In genomic region chr4:134284942-134285341, GRCm38 (mm10) we compare ENCODE assay signal across 22 mouse cellular contexts. TPM values are rescaled to one million over a fixed set of nuclear protein-coding genes. Genes with fewer than 3 reads are reported as not detected.
DNase-seq lines count a peak whose midpoint lies in the region; ATAC-seq and TF ChIP-seq lines count a peak whose summit lies in the region.
"Had no signal": no experiment of that assay in that cellular context is flagged by ENCODE, and none has a peak within 500 bp of the region (broad histone marks: within the 10 kb centered on the region; RNA-seq: fewer than 3 reads in every experiment).

No protein-coding gene starts in this region.

- no peak for TF ChIP-seq EP300 in CH12.LX (IDR thresholded peaks at IDR 0.05; ENCODE audit: low read length)

- dilution Hi-C loops in CH12.LX (cut with MboI; ENCODE audit: extremely low pct_ligation_motif_present, extremely low pct_unique_long_range_greater_than_20kb, low sequenced_read_pairs), result no loop called here

- no peak for ATAC-seq in heart, embryonic 11.5 days (replicated peaks; ENCODE audit: insufficient number of reproducible peaks, low FRiP score, low TSS enrichment)
- ATAC-seq in erythroblast, adult 5-6 weeks (replicated peaks; ENCODE audit: low FRiP score, poor library complexity, severe bottlenecking), result peak; percentile 49
- no peak for ATAC-seq in liver, embryonic 16.5 days (ENCODE audit: low read depth)

- no peak overlapping the region for H3K27ac ChIP-seq in heart, embryonic 11.5 days (ENCODE audit: low read depth, low read length)
- no peak overlapping the region for H3K27ac ChIP-seq in CH12.LX (ENCODE audit: insufficient read depth, low read depth)
- peak overlapping the region; percentile 65 for H3K27ac ChIP-seq in liver, embryonic 16.5 days (ENCODE audit: low read length)
- no peak overlapping the region for H3K27ac ChIP-seq in thymus, adult 2 months (ENCODE audit: control insufficient read depth, insufficient read depth, low read length)
- H3K27ac ChIP-seq in midbrain, embryonic 10.5 days (replicated peaks), result no peak overlapping the region
- H3K27ac ChIP-seq: limb, embryonic 15.5 days had no signal

- in situ Hi-C loops in CH12.LX (cut with MboI; ENCODE audit: low pct_ligation_motif_present, low pct_unique_long_range_greater_than_20kb, low sequenced_read_pairs), result loop anchor here (5.0 kb wide), 1 partner anchor 38 kb away; the partner anchor contains the start of genes Gm30191 and Zfp593

- peaks cover 18% of the 10 kb centered on the region for H3K79me2 ChIP-seq in CH12.LX (replicated peaks; ENCODE audit: control insufficient read depth, extremely low read depth, insufficient read depth, poor library complexity, severe bottlenecking)

- H3K4me2 ChIP-seq in heart, embryonic 11.5 days, result peak overlapping the region; percentile 72
- no peak overlapping the region for H3K4me2 ChIP-seq in CH12.LX (ENCODE audit: insufficient read depth, low read depth, poor library complexity, severe bottlenecking)
- H3K4me2 ChIP-seq in liver, embryonic 16.5 days (ENCODE audit: low read depth, low read length), result peak overlapping the region; percentile 62
- H3K4me2 ChIP-seq: limb, embryonic 15.5 days had no signal

- TF ChIP-seq CTCF in CH12.LX (conservative IDR thresholded peaks at IDR 0.05 in 1 of 2, IDR thresholded peaks at IDR 0.05 in 1 of 2; ENCODE audit: low read depth in 2 of 2, low read length in 2 of 2), result no peak
- no peak for TF ChIP-seq CTCF in thymus, adult 2 months (IDR thresholded peaks at IDR 0.05; ENCODE audit: borderline replicate concordance, control insufficient read depth, extremely low read depth, insufficient read depth, low read length, poor library complexity)

- H3K9ac ChIP-seq in heart, embryonic 11.5 days (ENCODE audit: low read depth, low read length), result no peak overlapping the region
- H3K9ac ChIP-seq in CH12.LX (ENCODE audit: insufficient read depth, low read depth), result peak overlapping the region; percentile 5; the same call in 1 of the 2 replicates
- peak overlapping the region; percentile 98 for H3K9ac ChIP-seq in liver, embryonic 16.5 days (ENCODE audit: low read depth, low read length)
- H3K9ac ChIP-seq: limb, embryonic 15.5 days had no signal

- no peaks in the 10 kb centered on the region for H3K9me3 ChIP-seq in heart, embryonic 11.5 days (replicated peaks; ENCODE audit: control insufficient read depth, low read length)
- no peaks in the 10 kb centered on the region for H3K9me3 ChIP-seq in CH12.LX (replicated peaks; ENCODE audit: low read length)
- no peaks in the 10 kb centered on the region for H3K9me3 ChIP-seq in liver, embryonic 16.5 days (replicated peaks; ENCODE audit: control insufficient read depth, low read length)
- H3K9me3 ChIP-seq in midbrain, embryonic 10.5 days (replicated peaks), result no peaks in the 10 kb centered on the region
- H3K9me3 ChIP-seq: G1E; limb, embryonic 15.5 days had no signal

- peaks cover 25% of the 10 kb centered on the region for H3K4me1 ChIP-seq in heart, embryonic 11.5 days (ENCODE audit: control insufficient read depth, insufficient read depth, low read length)
- peaks cover 0 to 25% of the 10 kb centered on the region in 2 experiments; a peak in 2 of 4 replicates for H3K4me1 ChIP-seq in CH12.LX (ENCODE audit: control insufficient read depth in 1 of 2, insufficient read depth in 2 of 2)
- H3K4me1 ChIP-seq in liver, embryonic 16.5 days (ENCODE audit: control insufficient read depth, low read depth, low read length), result peaks cover 27% of the 10 kb centered on the region
- peaks cover 7% of the 10 kb centered on the region for H3K4me1 ChIP-seq in thymus, adult 2 months (replicated peaks; ENCODE audit: control insufficient read depth, insufficient read depth, low read length)
- peaks cover 29% of the 10 kb centered on the region for H3K4me1 ChIP-seq in midbrain, embryonic 10.5 days

- H3K27me3 ChIP-seq in heart, embryonic 11.5 days (ENCODE audit: control insufficient read depth, insufficient read depth, low read length), result no peaks in the 10 kb centered on the region
- H3K27me3 ChIP-seq in CH12.LX (replicated peaks), result no peaks in the 10 kb centered on the region
- no peaks in the 10 kb centered on the region for H3K27me3 ChIP-seq in liver, embryonic 16.5 days (ENCODE audit: control insufficient read depth, insufficient read depth, low read depth, low read length)
- H3K27me3 ChIP-seq in thymus, adult 2 months (ENCODE audit: control insufficient read depth, insufficient read depth, low read length), result no peaks in the 10 kb centered on the region
- H3K27me3 ChIP-seq in midbrain, embryonic 10.5 days (ENCODE audit: low read depth, poor library complexity, severe bottlenecking), result no peaks in the 10 kb centered on the region
- H3K27me3 ChIP-seq: limb, embryonic 15.5 days had no signal

- H3K4me3 ChIP-seq in heart, embryonic 11.5 days (ENCODE audit: low read depth, low read length), result no peak overlapping the region
- no peak overlapping the region for H3K4me3 ChIP-seq in CH12.LX (replicated peaks in 1 of 3; ENCODE audit: low read depth in 2 of 3, low read length in 2 of 3, poor library complexity in 1 of 3)
- no peak overlapping the region; the same call in 1 of the 2 replicates for H3K4me3 ChIP-seq in liver, embryonic 16.5 days (ENCODE audit: low read depth, low read length)
- H3K4me3 ChIP-seq in thymus, adult 2 months (ENCODE audit: control insufficient read depth, insufficient read depth, low read length), result no peak overlapping the region
- no peak overlapping the region for H3K4me3 ChIP-seq in midbrain, embryonic 10.5 days

- peaks cover 15% of the 10 kb centered on the region for H3K36me3 ChIP-seq in heart, embryonic 11.5 days (ENCODE audit: control insufficient read depth, insufficient read depth, low read length)
- peaks cover 11 to 42% of the 10 kb centered on the region in 2 experiments for H3K36me3 ChIP-seq in CH12.LX (replicated peaks in 1 of 2; ENCODE audit: control insufficient read depth in 1 of 2, insufficient read depth in 1 of 2, low read length in 1 of 2)
- H3K36me3 ChIP-seq in liver, embryonic 16.5 days (ENCODE audit: control insufficient read depth, insufficient read depth), result peaks cover 26% of the 10 kb centered on the region
- H3K36me3 ChIP-seq in thymus, adult 2 months (ENCODE audit: control insufficient read depth, insufficient read depth, low read length), result peaks cover 28% of the 10 kb centered on the region; the same call in 1 of the 2 replicates
- peaks cover 51% of the 10 kb centered on the region for H3K36me3 ChIP-seq in midbrain, embryonic 10.5 days

- no peak for DNase-seq in heart, postnatal 4 days
- DNase-seq in CH12.LX (ENCODE audit: extremely low read depth), result no peak
- DNase-seq in thymus, adult 2 months, result no peak
- no peak for DNase-seq in midbrain, embryonic 10.5 days (ENCODE audit: low spot score)
- DNase-seq in layer of hippocampus, postnatal 14 days (ENCODE audit: low spot score in 2 of 2), result no peak
- DNase-seq: cerebellum, adult 8-10 months; kidney, adult 11 months; thymus, postnatal 14 days had no signal

- TF ChIP-seq RAD21 in CH12.LX (IDR thresholded peaks at IDR 0.05; ENCODE audit: low read depth, low read length), result no peak

- WGBS in heart, embryonic 11.5 days (ENCODE audit: insufficient replicate concordance), result 58% methylated on average over 2 of the region's 2 CpGs
- 26% methylated on average over 2 of the region's 2 CpGs for WGBS in liver, embryonic 16.5 days (ENCODE audit: insufficient replicate concordance)
- WGBS in thymus, adult 2 months, result 97% methylated on average over 2 of the region's 2 CpGs
- WGBS in midbrain, embryonic 10.5 days, result 90% methylated on average over 2 of the region's 2 CpGs

- TF ChIP-seq POLR2A in CH12.LX (IDR thresholded peaks at IDR 0.05; ENCODE audit: low read depth, low read length), result no peak
- TF ChIP-seq POLR2A in thymus, adult 2 months (IDR thresholded peaks at IDR 0.05; ENCODE audit: control insufficient read depth, extremely low read depth, insufficient read depth, low read length, poor library complexity), result no peak

RNA-seq across cellular contexts. Expression of gene Pdik1l, which starts 2.8 kb away (rescaled TPM):
- polyA plus RNA-seq in heart, embryonic 11.5 days (2014; fragmentation: Nextera tagmentation; extraction: Ambion mirVana), result 13.7 and 16.3 TPM in 2 replicates
- total RNA-seq in heart, postnatal 4 days (2021), result 10 to 100 TPM; 11.8 to 12.2 TPM
- total RNA-seq in CH12.LX (2012; rRNA removed) (14.6 and 16.1 TPM in 2 replicates), CH12.LX (2014; rRNA removed) (13.7 and 14.8 TPM in 2 replicates)
- polyA plus RNA-seq in CH12.LX (2012; ENCODE audit: insufficient read length, low read depth), result 12.1 and 15.6 TPM in 2 replicates
- total RNA-seq in erythroblast, adult 5-6 weeks (2015; ENCODE audit: low replicate concordance), result 9.8 and 12.3 TPM in 2 replicates
- total RNA-seq in erythroblast, adult 5-6 weeks (2017; ENCODE audit: low replicate concordance), result 13.2 and 16.2 TPM in 2 replicates
- polyA plus RNA-seq in liver, embryonic 16.5 days (2015; fragmentation: Nextera tagmentation; extraction: Ambion mirVana), result 10.4 and 11.9 TPM in 2 replicates
- 13.3 and 14.4 TPM in 2 replicates for polyA plus RNA-seq in thymus, adult 2 months (2012; rRNA removed)
- polyA plus RNA-seq in midbrain, embryonic 10.5 days (2016; fragmentation: Nextera tagmentation; extraction: Ambion mirVana), result 21.6 and 23.8 TPM in 2 replicates
- 10 to 100 TPM; 21.5 to 21.9 TPM for total RNA-seq in layer of hippocampus, postnatal 14 days (2021)

RNA-seq across cellular contexts. Expression of gene Trim63, which starts 30.0 kb away (rescaled TPM):
- polyA plus RNA-seq in heart, embryonic 11.5 days (2014; fragmentation: Nextera tagmentation; extraction: Ambion mirVana), result 21.6 and 22.1 TPM in 2 replicates
- 100 to 1,000 TPM; 199 to 226 TPM for total RNA-seq in heart, postnatal 4 days (2021)
- total RNA-seq in CH12.LX (2012; rRNA removed), result 0.25 TPM in 1 of 2 replicates, not detected in the other
- 0.16 TPM in 1 of 2 replicates, not detected in the other for total RNA-seq in CH12.LX (2014; rRNA removed)
- 0.38 and 0.49 TPM in 2 replicates for polyA plus RNA-seq in CH12.LX (2012; ENCODE audit: insufficient read length, low read depth)
- total RNA-seq in erythroblast, adult 5-6 weeks (2015; ENCODE audit: low replicate concordance), result not detected in 2 replicates
- not detected in 2 replicates for total RNA-seq in erythroblast, adult 5-6 weeks (2017; ENCODE audit: low replicate concordance)
- 0.25 and 0.28 TPM in 2 replicates for polyA plus RNA-seq in liver, embryonic 16.5 days (2015; fragmentation: Nextera tagmentation; extraction: Ambion mirVana)
- 0.43 and 5.9 TPM in 2 replicates for polyA plus RNA-seq in thymus, adult 2 months (2012; rRNA removed)
- polyA plus RNA-seq in midbrain, embryonic 10.5 days (2016; fragmentation: Nextera tagmentation; extraction: Ambion mirVana), result 0.36 and 0.87 TPM in 2 replicates
- under 1 TPM in 1 of 2 experiments, not detected in 1; 0.21 TPM for total RNA-seq in layer of hippocampus, postnatal 14 days (2021)
- total RNA-seq: G1E; megakaryocyte progenitor cell, adult 5-6 weeks; monocyte, adult 5-6 weeks had no signal
- polyA plus RNA-seq: G1E had no signal

RNA-seq across cellular contexts. Expression of gene Grrp1, which starts 31.0 kb away (rescaled TPM):
- 3.7 and 4.4 TPM in 2 replicates for polyA plus RNA-seq in heart, embryonic 11.5 days (2014; fragmentation: Nextera tagmentation; extraction: Ambion mirVana)
- 10 to 100 TPM in 1 of 2 experiments, 1 to 10 TPM in 1; 8.9 to 10.3 TPM for total RNA-seq in heart, postnatal 4 days (2021)
- total RNA-seq in CH12.LX (2012; rRNA removed) (not detected in 2 replicates), CH12.LX (2014; rRNA removed) (not detected in 2 replicates)
- polyA plus RNA-seq in CH12.LX (2012; ENCODE audit: insufficient read length, low read depth), result not detected in 2 replicates
- not detected in 2 replicates for total RNA-seq in erythroblast, adult 5-6 weeks (2015; ENCODE audit: low replicate concordance)
- total RNA-seq in erythroblast, adult 5-6 weeks (2017; ENCODE audit: low replicate concordance), result not detected in 2 replicates
- 0.78 and 0.79 TPM in 2 replicates for polyA plus RNA-seq in liver, embryonic 16.5 days (2015; fragmentation: Nextera tagmentation; extraction: Ambion mirVana)
- polyA plus RNA-seq in thymus, adult 2 months (2012; rRNA removed), result 5.2 and 6.6 TPM in 2 replicates
- 5.7 and 9.5 TPM in 2 replicates for polyA plus RNA-seq in midbrain, embryonic 10.5 days (2016; fragmentation: Nextera tagmentation; extraction: Ambion mirVana)
- 1 to 10 TPM; 3.6 to 4.1 TPM for total RNA-seq in layer of hippocampus, postnatal 14 days (2021)
- total RNA-seq: G1E; megakaryocyte progenitor cell, adult 5-6 weeks; monocyte, adult 5-6 weeks had no signal
- polyA plus RNA-seq: C2C12, G1E had no signal

RNA-seq across cellular contexts. Expression of gene Gm30191, which starts 38.2 kb away (rescaled TPM):
- not detected in 2 replicates for polyA plus RNA-seq in heart, embryonic 11.5 days (2014; fragmentation: Nextera tagmentation; extraction: Ambion mirVana)
- total RNA-seq in heart, postnatal 4 days (2021), result not detected
- not detected in 2 replicates for total RNA-seq in CH12.LX (2012; rRNA removed)
- total RNA-seq in CH12.LX (2014; rRNA removed), result not detected in 2 replicates
- not detected in 2 replicates for polyA plus RNA-seq in CH12.LX (2012; ENCODE audit: insufficient read length, low read depth)
- total RNA-seq in erythroblast, adult 5-6 weeks (2015; ENCODE audit: low replicate concordance), result not detected in 2 replicates
- not detected in 2 replicates for total RNA-seq in erythroblast, adult 5-6 weeks (2017; ENCODE audit: low replicate concordance)
- not detected in 2 replicates for polyA plus RNA-seq in liver, embryonic 16.5 days (2015; fragmentation: Nextera tagmentation; extraction: Ambion mirVana)
- not detected in 2 replicates for polyA plus RNA-seq in thymus, adult 2 months (2012; rRNA removed)
- 0.20 TPM in 1 of 2 replicates, not detected in the other for polyA plus RNA-seq in midbrain, embryonic 10.5 days (2016; fragmentation: Nextera tagmentation; extraction: Ambion mirVana)
- total RNA-seq in layer of hippocampus, postnatal 14 days (2021), result not detected
- total RNA-seq: G1E; gastrocnemius, adult 18-20 months; heart, adult 8-10 months; left cerebral cortex, adult 8-10 months; megakaryocyte progenitor cell, adult 5-6 weeks; monocyte, adult 5-6 weeks had no signal
- polyA plus RNA-seq: C2C12; embryonic facial prominence, embryonic 11.5 days; G1E; large intestine, adult 2 months; limb, embryonic 15.5 days; neural tube, embryonic 14.5 days had no signal

RNA-seq across cellular contexts. Expression of gene Zfp593, which starts 39.5 kb away (rescaled TPM):
- 11.5 and 12.4 TPM in 2 replicates for polyA plus RNA-seq in heart, embryonic 11.5 days (2014; fragmentation: Nextera tagmentation; extraction: Ambion mirVana)
- total RNA-seq in heart, postnatal 4 days (2021), result 1 to 10 TPM; 5.8 TPM
- total RNA-seq in CH12.LX (2012; rRNA removed) (29.1 and 32.3 TPM in 2 replicates), CH12.LX (2014; rRNA removed) (31.2 and 34.7 TPM in 2 replicates)
- 27.9 and 28.9 TPM in 2 replicates for polyA plus RNA-seq in CH12.LX (2012; ENCODE audit: insufficient read length, low read depth)
- 0.38 and 0.63 TPM in 2 replicates for total RNA-seq in erythroblast, adult 5-6 weeks (2015; ENCODE audit: low replicate concordance)
- 0.84 and 1.4 TPM in 2 replicates for total RNA-seq in erythroblast, adult 5-6 weeks (2017; ENCODE audit: low replicate concordance)
- polyA plus RNA-seq in liver, embryonic 16.5 days (2015; fragmentation: Nextera tagmentation; extraction: Ambion mirVana), result 4.0 and 4.5 TPM in 2 replicates
- polyA plus RNA-seq in thymus, adult 2 months (2012; rRNA removed), result 14.8 and 15.1 TPM in 2 replicates
- polyA plus RNA-seq in midbrain, embryonic 10.5 days (2016; fragmentation: Nextera tagmentation; extraction: Ambion mirVana), result 19.4 and 22.9 TPM in 2 replicates
- 10 to 100 TPM; 10.6 to 11.8 TPM for total RNA-seq in layer of hippocampus, postnatal 14 days (2021)
